Mouse (Mus musculus): ENCODE data around the gene Rgcc.

Rgcc gene

GRCm38 (mm10) chr14:79301466-79301875 is at the start of gene Rgcc:
Gene Rgcc, minus strand, starts transcription at chr14:79301645.
- peak; percentile 97 to 98 for DNase-seq

GRCm38 (mm10) chr14:79346384-79346783 is 44.9 kb upstream of the Rgcc start:
- DNase-seq, result no peak

GRCm38 (mm10) chr14:79335613-79336012 is 34.2 kb upstream of the Rgcc start:
- no peak for DNase-seq

GRCm38 (mm10) chr14:79331936-79332335 is 30.5 kb upstream of the Rgcc start:
- DNase-seq, result no peak

GRCm38 (mm10) chr14:79330944-79331561 is 29.6 kb upstream of the Rgcc start:
- no peak for DNase-seq

- DNase-seq, result peak; percentile 54 to 67
These were observed 25.6 kb upstream of the Rgcc start for GRCm38 (mm10) chr14:79327033-79327432.

GRCm38 (mm10) chr14:79324112-79324840 is 22.8 kb upstream of the Rgcc start:
- peak in 1 of 2 experiments; percentile 23 for DNase-seq

- DNase-seq, result no peak
These were observed 20.4 kb upstream of the Rgcc start for GRCm38 (mm10) chr14:79321881-79322280.

- peak; percentile 42 to 56 for DNase-seq
These were observed 19.7 kb upstream of the Rgcc start for GRCm38 (mm10) chr14:79321152-79321551.

- DNase-seq, result no peak
These were observed 16.2 kb upstream of the Rgcc start for GRCm38 (mm10) chr14:79317602-79318001.

GRCm38 (mm10) chr14:79315877-79316276 is 14.4 kb upstream of the Rgcc start:
- DNase-seq, result no peak

GRCm38 (mm10) chr14:79314245-79315010 is 13.0 kb upstream of the Rgcc start:
- DNase-seq, result no peak

GRCm38 (mm10) chr14:79313439-79314175 is 12.2 kb upstream of the Rgcc start:
- DNase-seq, result no peak

GRCm38 (mm10) chr14:79312719-79313118 is 11.3 kb upstream of the Rgcc start:
- DNase-seq, result no peak

GRCm38 (mm10) chr14:79311918-79312454 is 10.5 kb upstream of the Rgcc start:
- no peak for DNase-seq

GRCm38 (mm10) chr14:79309115-79309514 is 7.7 kb upstream of the Rgcc start:
- DNase-seq, result no peak

GRCm38 (mm10) chr14:79308364-79308763 is 6.9 kb upstream of the Rgcc start:
- DNase-seq, result peak in 1 of 2 experiments; percentile 48

- no peak for DNase-seq
These were observed 6.5 kb upstream of the Rgcc start for GRCm38 (mm10) chr14:79307908-79308307.

GRCm38 (mm10) chr14:79307138-79307537 is 5.7 kb upstream of the Rgcc start:
- no peak for DNase-seq

- DNase-seq, result no peak
These were observed 3.5 kb upstream of the Rgcc start for GRCm38 (mm10) chr14:79304873-79305464.

GRCm38 (mm10) chr14:79303150-79303549 is 1.7 kb upstream of the Rgcc start:
- DNase-seq, result no peak
